Mouse (Mus musculus) 3T3-L1 (cell line): ENCODE results near the gene Brdt.

Experiments used
- DNase-seq: peaks from one replicate; pipeline ENCODE4 v3.0.0-alpha.2; 2015; ENCODE audit warnings: low read depth, low spot score

Gene Brdt

GRCm38 (mm10) chr5:107330916-107331421 is at the start of gene Brdt:
TSS of gene Brdt (plus strand) at chr5:107331159.
- no peak for DNase-seq

- no peak for DNase-seq
These were observed 48.2 kb upstream of the Brdt start for GRCm38 (mm10) chr5:107282561-107283307.

GRCm38 (mm10) chr5:107283935-107284524 is 46.9 kb upstream of the Brdt start:
- DNase-seq = no peak

GRCm38 (mm10) chr5:107285563-107285962 is 45.4 kb upstream of the Brdt start:
- no peak for DNase-seq

GRCm38 (mm10) chr5:107287254-107287907 is 43.6 kb upstream of the Brdt start:
- peak; percentile 91 for DNase-seq

- DNase-seq = peak; percentile 43
These were observed 43.1 kb upstream of the Brdt start for GRCm38 (mm10) chr5:107287908-107288267.

- peak; percentile 46 for DNase-seq
These were observed 42.3 kb upstream of the Brdt start for GRCm38 (mm10) chr5:107288427-107289233.

GRCm38 (mm10) chr5:107289234-107289764 is 41.7 kb upstream of the Brdt start, which contains the start of gene Tgfbr3:
TSS of gene Tgfbr3 (minus strand) at chr5:107289629.
- DNase-seq = peak; percentile 87

- DNase-seq = no peak
These were observed 41.0 kb upstream of the Brdt start for GRCm38 (mm10) chr5:107289986-107290385.

GRCm38 (mm10) chr5:107294041-107294440 is 36.9 kb upstream of the Brdt start:
- no peak for DNase-seq

GRCm38 (mm10) chr5:107295061-107295816 is 35.7 kb upstream of the Brdt start:
- DNase-seq = peak; percentile 97

GRCm38 (mm10) chr5:107295817-107296511 is 35.0 kb upstream of the Brdt start:
- no peak for DNase-seq

- no peak for DNase-seq
These were observed 34.2 kb upstream of the Brdt start for GRCm38 (mm10) chr5:107296512-107297322.

- DNase-seq = no peak
These were observed 32.1 kb upstream of the Brdt start for GRCm38 (mm10) chr5:107298854-107299253.

- no peak for DNase-seq
These were observed 27.6 kb upstream of the Brdt start for GRCm38 (mm10) chr5:107303350-107303861.

- DNase-seq = peak; percentile 64
These were observed 26.7 kb upstream of the Brdt start for GRCm38 (mm10) chr5:107304117-107304825.

- no peak for DNase-seq
These were observed 23.5 kb upstream of the Brdt start for GRCm38 (mm10) chr5:107307432-107307831.

GRCm38 (mm10) chr5:107317141-107317540 is 13.8 kb upstream of the Brdt start:
- no peak for DNase-seq
